Mouse (Mus musculus) T-cell, adult 66 days (primary cell): ENCODE data around the gene Pus10. TPM values are rescaled to one million over a fixed set of nuclear protein-coding genes. Genes with fewer than 3 reads are reported as not detected.

Experiments used
- total RNA-seq, 2 experiments: library from RNA; stranded (reverse); gene quantifications; 3 replicates in 1 of 2; 4 replicates in 1 of 2; pipeline ENCODE4 v1.2.4; 2023

Pus10 gene
- 10 to 100 TPM; 21.0 to 24.9 TPM for total RNA-seq

GRCm38 (mm10) chr11:23665311-23665786 lies at the start of gene Pus10:
Gene Pus10, plus strand, starts transcription at chr11:23665674.

GRCm38 (mm10) chr11:23632945-23633878 lies 32.3 kb upstream of the Pus10 start, which contains the start of gene 0610010F05Rik:
Gene 0610010F05Rik, minus strand, starts transcription at chr11:23633639.

DNA sequence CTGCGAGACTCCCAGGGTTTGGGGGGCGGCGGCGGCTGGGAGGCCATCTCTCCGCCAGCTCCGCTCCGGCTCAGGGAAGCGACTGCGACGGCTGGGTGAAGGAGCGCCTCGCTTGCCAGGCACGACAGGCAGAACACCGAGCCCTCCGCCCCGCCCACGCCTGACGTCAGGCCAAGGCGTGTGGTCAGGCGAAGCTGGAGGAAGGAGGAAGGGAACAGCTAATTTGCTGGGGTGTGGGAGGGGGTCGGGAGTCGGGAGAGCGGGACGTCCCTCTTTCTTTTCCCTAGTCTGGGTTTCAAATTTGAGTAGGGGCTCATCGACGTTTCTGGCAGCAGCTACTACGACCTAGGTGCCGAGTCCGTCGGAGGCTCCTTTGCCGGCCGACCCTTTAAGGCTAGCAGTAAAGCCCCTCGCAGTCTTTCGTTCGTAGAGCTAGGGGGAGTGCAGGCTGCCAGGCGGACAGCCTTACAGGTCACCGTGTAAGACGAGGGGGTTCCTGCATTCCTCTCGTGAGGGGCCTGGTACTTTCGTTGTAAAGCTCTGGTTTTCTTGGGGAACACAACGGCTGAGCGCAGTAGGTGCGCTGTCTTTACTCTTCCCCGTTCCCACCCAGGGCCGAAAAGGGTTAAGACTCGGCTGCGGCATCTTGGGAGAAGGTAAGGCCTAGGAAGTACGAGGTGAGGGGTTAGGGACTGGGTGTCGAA lies 476 bp downstream of the Pus10 start, which contains the start of gene Pex13:
TSS of gene Pex13 (minus strand) at position 162 of the 704 bp plus-strand sequence.

GRCm38 (mm10) chr11:23770760-23771506 lies 105.5 kb downstream of the Pus10 start, which contains the start of gene Rel:
Gene Rel, minus strand, starts transcription at chr11:23770970.

Other genes with a start within 250 kb of the Pus10 start
- 10 to 100 TPM; 45.6 to 58.7 TPM for gene Ahsa2, start 167.6 kb upstream of the Pus10 start, total RNA-seq
- not detected for gene 1700093K21Rik, start 144.5 kb upstream of the Pus10 start, total RNA-seq
- gene 0610010F05Rik, start 32.0 kb upstream of the Pus10 start, total RNA-seq: 1 to 10 TPM; 3.9 to 7.3 TPM
- gene Pex13, start 285 bp downstream of the Pus10 start, total RNA-seq: 10 to 100 TPM; 20.8 to 21.6 TPM
- gene Rel, start 105.3 kb downstream of the Pus10 start, total RNA-seq: 10 to 100 TPM; 39.3 to 42.4 TPM
- gene Papolg, start 229.6 kb downstream of the Pus10 start, total RNA-seq: 10 to 100 TPM; 38.6 to 43.5 TPM